Mouse (Mus musculus): ENCODE measurements at regions not wholly inside any gene's neighbourhood (a gene's known extent, or its start where the extent isn't known, plus 50 kb on each side); places are given as distances from the start of the nearest gene placed in this dataset.
A peak's percentile ranks its signal among the peaks of the same experiment; 100 is the strongest.

- DNase-seq: peak in 1 of 2 experiments; percentile 18
Observed at GRCm38 (mm10) chr7:71873817-71874216, 432.6 kb downstream of the Mctp2 start.

GRCm38 (mm10) chr7:71872912-71873311, 433.5 kb downstream of the Mctp2 start:
- no peak for DNase-seq

- peak; percentile 33 to 68 for DNase-seq
Observed at GRCm38 (mm10) chr7:71867090-71867489, 439.3 kb downstream of the Mctp2 start.

GRCm38 (mm10) chr7:71865371-71866166, 440.8 kb downstream of the Mctp2 start:
- DNase-seq: no peak

GRCm38 (mm10) chr7:71852864-71853263, 453.5 kb downstream of the Mctp2 start:
- DNase-seq: no peak

- DNase-seq: no peak
Observed at GRCm38 (mm10) chr7:71849174-71849573, 457.2 kb downstream of the Mctp2 start.

- DNase-seq: peak in 1 of 2 experiments; percentile 15
Observed at GRCm38 (mm10) chr7:71837845-71838244, 468.6 kb downstream of the Mctp2 start.

GRCm38 (mm10) chr7:71831790-71832525, 474.4 kb downstream of the Mctp2 start:
- DNase-seq: no peak

GRCm38 (mm10) chr7:71829567-71829966, 476.8 kb downstream of the Mctp2 start:
- DNase-seq: no peak

GRCm38 (mm10) chr7:71816138-71816537, 464.9 kb upstream of the Gm10295 start:
- DNase-seq: no peak

GRCm38 (mm10) chr7:71794201-71794600, 442.9 kb upstream of the Gm10295 start:
- no peak for DNase-seq

GRCm38 (mm10) chr7:71788401-71788800, 437.1 kb upstream of the Gm10295 start:
- DNase-seq: no peak

GRCm38 (mm10) chr7:71782496-71782895, 431.2 kb upstream of the Gm10295 start:
- no peak for DNase-seq

GRCm38 (mm10) chr7:71749886-71750285, 398.6 kb upstream of the Gm10295 start:
- no peak for DNase-seq

- DNase-seq: no peak
Observed at GRCm38 (mm10) chr7:71746118-71746897, 395.0 kb upstream of the Gm10295 start.

GRCm38 (mm10) chr7:71728509-71728908, 377.2 kb upstream of the Gm10295 start:
- DNase-seq: no peak

GRCm38 (mm10) chr7:71708209-71708608, 356.9 kb upstream of the Gm10295 start:
- no peak for DNase-seq

- no peak for DNase-seq
Observed at GRCm38 (mm10) chr7:71706201-71706600, 354.9 kb upstream of the Gm10295 start.

GRCm38 (mm10) chr7:71705426-71706050, 354.3 kb upstream of the Gm10295 start:
- peak; percentile 68 to 89 for DNase-seq

GRCm38 (mm10) chr7:71704661-71705240, 353.5 kb upstream of the Gm10295 start:
- DNase-seq: peak; percentile 19 to 58
